Mouse (Mus musculus) brain, embryonic 14.5 days (tissue): ENCODE measurements around the gene E130208F15Rik.

Source experiments
- CTCF ChIP-seq: fragments of 200-500 bp; IDR thresholded peaks from 2 replicates; pipeline ENCODE4 v1.5.1; 2012; ENCODE audit warnings: inconsistent platforms, mild to moderate bottlenecking, moderate library complexity, borderline replicate concordance; ENCODE audit not compliant: insufficient read depth, insufficient read length; ENCODE audit errors: extremely low read depth
- POLR2A ChIP-seq: fragments of 200-500 bp; IDR thresholded peaks from 2 replicates; pipeline ENCODE4 v1.6.1; 2012; ENCODE audit warnings: mild to moderate bottlenecking, inconsistent platforms, borderline replicate concordance; ENCODE audit not compliant: poor library complexity, insufficient read depth, insufficient read length, severe bottlenecking; ENCODE audit errors: extremely low read depth

GRCm38 (mm10) chr7:30354059-30354458, 32.5 kb downstream of the E130208F15Rik start:
- TF ChIP-seq POLR2A (no peak), CTCF (no peak)
